Mouse (Mus musculus): ENCODE data around the gene Ceacam1. TPM values are rescaled to one million over a fixed set of nuclear protein-coding genes. Genes with fewer than 3 reads are reported as not detected.
"Not testable (repeated sequence)": the region's sequence is repeated elsewhere in the genome, so short reads cannot be mapped to it uniquely, and the experiment has no call there.

Ceacam1 gene
- polyA plus RNA-seq (2012; rRNA removed): 0.87 and 1.1 TPM in 2 replicates

DNA sequence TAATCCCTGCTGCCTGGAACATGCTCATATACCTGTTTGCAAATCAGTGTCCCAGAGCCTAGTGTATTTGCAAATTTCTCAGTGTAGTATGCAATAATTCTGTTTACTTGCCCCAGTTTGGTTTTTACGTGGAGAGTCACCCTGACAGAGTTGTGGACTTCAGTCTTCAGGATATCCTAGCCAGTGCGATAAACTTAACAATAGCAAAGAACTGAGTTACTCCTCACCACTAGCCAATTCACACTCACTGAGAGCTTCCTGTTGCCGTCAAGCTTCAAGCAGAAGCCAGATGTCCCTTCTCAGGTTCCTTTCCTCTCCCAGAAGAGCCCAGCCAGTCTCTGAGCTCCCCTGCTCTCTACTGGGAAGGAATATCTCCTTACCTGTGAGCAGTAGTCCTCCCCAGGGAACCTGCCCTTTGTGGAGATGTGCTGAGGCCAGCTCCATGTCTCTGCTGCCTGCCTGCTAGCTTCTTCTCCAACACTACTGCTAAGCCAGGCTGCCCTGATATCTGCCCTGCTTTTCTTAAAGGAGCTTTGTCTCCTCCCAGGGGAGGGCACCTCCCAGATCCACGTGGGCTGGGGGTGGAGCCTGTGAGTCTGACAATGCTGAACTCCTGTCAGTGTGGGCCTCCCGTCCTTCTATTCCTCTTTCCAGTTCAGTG lies at the start of gene Ceacam1:
Gene Ceacam1, minus strand, starts transcription at position 513 of the 661 bp plus-strand sequence.
- DNase-seq (ENCODE audit: low read depth): not testable (repeated sequence)

- DNase-seq (ENCODE audit: low read depth): not testable (repeated sequence)
These were observed 38.8 kb upstream of the Ceacam1 start for GRCm38 (mm10) chr7:25516070-25516777.

- peak; percentile 86 for DNase-seq (ENCODE audit: low read depth)
These were observed 38.3 kb upstream of the Ceacam1 start for GRCm38 (mm10) chr7:25515667-25516066.

- TF ChIP-seq CTCF (IDR thresholded peaks at IDR 0.05; ENCODE audit: borderline replicate concordance, extremely low read depth, insufficient read depth, insufficient read length): no peak
- no peak for TF ChIP-seq POLR2A (IDR thresholded peaks at IDR 0.05; ENCODE audit: borderline replicate concordance, extremely low read depth, insufficient read depth, insufficient read length, poor library complexity, severe bottlenecking)
- no peak for DNase-seq (ENCODE audit: low read depth)
These were observed 32.5 kb upstream of the Ceacam1 start for GRCm38 (mm10) chr7:25509925-25510324.

- TF ChIP-seq POLR2A (IDR thresholded peaks at IDR 0.05; ENCODE audit: borderline replicate concordance, extremely low read depth, insufficient read depth, insufficient read length, poor library complexity, severe bottlenecking) (no peak), CTCF (IDR thresholded peaks at IDR 0.05; ENCODE audit: borderline replicate concordance, extremely low read depth, insufficient read depth, insufficient read length) (no peak)
- DNase-seq (ENCODE audit: low read depth): no peak
These were observed 17.2 kb upstream of the Ceacam1 start for GRCm38 (mm10) chr7:25494649-25495048.

- not testable (repeated sequence) for DNase-seq (ENCODE audit: low read depth)
These were observed 13.3 kb upstream of the Ceacam1 start for GRCm38 (mm10) chr7:25490698-25491097.

GRCm38 (mm10) chr7:25489382-25489781 lies 12.0 kb upstream of the Ceacam1 start:
- not testable (repeated sequence) for DNase-seq (ENCODE audit: low read depth)

DNA sequence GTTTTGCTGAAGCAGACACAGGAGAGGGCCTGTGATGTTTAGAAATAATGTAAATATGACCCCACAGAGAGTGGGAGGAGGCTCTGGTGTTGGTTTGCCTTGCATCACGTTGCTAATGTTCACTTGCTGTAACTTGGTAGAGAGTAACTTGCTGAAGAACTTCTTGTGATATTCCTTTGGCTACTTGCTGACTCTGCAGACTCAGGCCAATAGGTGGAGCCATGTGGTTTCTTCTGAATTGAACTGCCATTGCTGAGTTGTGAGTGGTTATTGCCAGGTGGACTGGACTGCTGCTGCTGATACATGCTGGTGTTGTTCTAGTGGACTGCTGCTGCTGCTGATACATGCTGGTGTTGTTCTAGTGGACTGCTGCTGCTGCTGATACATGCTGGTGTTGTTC lies 8.8 kb upstream of the Ceacam1 start:
- DNase-seq (ENCODE audit: low read depth): peak; percentile 55
- TF ChIP-seq POLR2A (IDR thresholded peaks at IDR 0.05; ENCODE audit: borderline replicate concordance, extremely low read depth, insufficient read depth, insufficient read length, poor library complexity, severe bottlenecking) (no peak), CTCF (IDR thresholded peaks at IDR 0.05; ENCODE audit: borderline replicate concordance, extremely low read depth, insufficient read depth, insufficient read length) (peak; percentile 37; the same call in 1 of the 2 replicates)

DNA sequence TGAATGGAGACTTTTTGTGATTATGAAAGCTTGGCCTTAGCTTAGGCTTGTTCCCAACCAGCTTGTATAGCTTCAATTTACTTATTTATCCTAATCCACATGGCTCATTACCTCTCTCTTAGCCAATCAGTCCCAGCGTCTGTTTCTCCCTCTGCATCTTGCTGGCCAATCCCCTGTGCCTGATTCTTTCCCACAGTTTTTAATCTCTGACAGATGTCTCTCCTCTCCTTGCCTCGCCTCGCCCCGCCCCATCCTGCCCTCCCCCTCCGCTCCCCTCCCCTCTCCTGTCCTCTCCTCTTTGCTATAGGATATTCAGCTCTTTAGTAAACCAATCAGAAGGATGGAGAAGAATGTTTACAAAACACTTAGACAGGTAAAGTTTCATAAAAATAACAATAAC lies 7.7 kb upstream of the Ceacam1 start:
- DNase-seq (ENCODE audit: low read depth): no peak
- TF ChIP-seq CTCF (IDR thresholded peaks at IDR 0.05; ENCODE audit: borderline replicate concordance, extremely low read depth, insufficient read depth, insufficient read length) (no peak), POLR2A (IDR thresholded peaks at IDR 0.05; ENCODE audit: borderline replicate concordance, extremely low read depth, insufficient read depth, insufficient read length, poor library complexity, severe bottlenecking) (no peak)

DNA sequence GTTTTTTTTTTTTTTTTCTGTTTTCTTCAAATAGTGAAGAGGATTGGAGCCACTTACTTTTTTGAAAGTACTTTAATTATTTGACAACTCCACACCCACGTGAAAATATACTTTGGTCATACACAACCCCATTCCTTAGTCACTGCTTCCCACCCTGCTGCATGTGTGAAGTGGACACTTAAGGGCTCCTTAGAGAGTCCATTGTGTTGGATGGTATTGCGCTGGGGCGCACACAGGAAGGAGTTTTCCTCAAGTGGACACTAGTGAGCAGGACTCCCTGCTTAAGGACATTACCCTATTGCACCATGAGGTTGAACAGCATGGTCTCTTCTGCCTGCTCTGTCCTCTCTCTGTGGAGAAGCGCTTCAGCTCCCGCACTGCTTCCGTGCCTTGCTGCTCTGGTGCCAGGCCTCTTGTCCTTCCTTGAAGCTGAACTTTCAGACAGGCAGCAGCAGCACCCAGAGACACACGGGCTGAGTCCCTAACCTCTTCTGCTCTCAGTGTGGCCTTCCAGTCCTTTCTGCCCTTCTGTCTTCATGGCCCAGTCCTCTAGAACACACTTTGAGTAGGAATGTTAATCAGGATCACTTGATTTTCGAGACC lies 5.8 kb upstream of the Ceacam1 start:
- no peak for TF ChIP-seq POLR2A (IDR thresholded peaks at IDR 0.05; ENCODE audit: borderline replicate concordance, extremely low read depth, insufficient read depth, insufficient read length, poor library complexity, severe bottlenecking)
- TF ChIP-seq CTCF (IDR thresholded peaks at IDR 0.05; ENCODE audit: borderline replicate concordance, extremely low read depth, insufficient read depth, insufficient read length): no peak
- DNase-seq (ENCODE audit: low read depth): no peak

DNA sequence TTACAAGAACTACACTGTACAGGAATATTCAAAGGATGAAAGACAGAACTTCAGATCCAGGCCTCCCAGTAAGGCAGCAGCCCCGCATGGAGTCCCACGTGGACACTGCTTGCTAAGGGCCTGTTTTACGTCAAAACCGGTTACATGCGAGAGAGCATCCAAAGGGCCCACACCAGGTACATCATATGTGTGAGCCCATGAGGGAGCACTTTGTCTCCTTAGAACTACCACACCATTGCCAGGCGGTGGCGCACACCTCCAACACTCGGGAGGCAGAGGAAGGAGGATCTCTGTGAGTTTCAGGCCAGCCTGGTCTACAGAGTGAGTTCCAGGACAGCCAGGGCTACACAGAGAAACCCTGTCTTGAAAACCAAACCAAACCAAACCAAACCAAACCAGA lies 3.4 kb upstream of the Ceacam1 start:
- peak; percentile 23; the same call in 1 of the 2 replicates for TF ChIP-seq CTCF (IDR thresholded peaks at IDR 0.05; ENCODE audit: borderline replicate concordance, extremely low read depth, insufficient read depth, insufficient read length)
- not testable (repeated sequence) for DNase-seq (ENCODE audit: low read depth)

- DNase-seq (ENCODE audit: low read depth): peak; percentile 28
- no peak for TF ChIP-seq POLR2A (IDR thresholded peaks at IDR 0.05; ENCODE audit: borderline replicate concordance, extremely low read depth, insufficient read depth, insufficient read length, poor library complexity, severe bottlenecking)
- peak; percentile 61; the same call in 1 of the 2 replicates for TF ChIP-seq CTCF (IDR thresholded peaks at IDR 0.05; ENCODE audit: borderline replicate concordance, extremely low read depth, insufficient read depth, insufficient read length)
These were observed 2.0 kb upstream of the Ceacam1 start for GRCm38 (mm10) chr7:25479440-25479839.

- not testable (repeated sequence) for DNase-seq (ENCODE audit: low read depth)
These were observed 320 bp upstream of the Ceacam1 start for GRCm38 (mm10) chr7:25477752-25478093.

DNA sequence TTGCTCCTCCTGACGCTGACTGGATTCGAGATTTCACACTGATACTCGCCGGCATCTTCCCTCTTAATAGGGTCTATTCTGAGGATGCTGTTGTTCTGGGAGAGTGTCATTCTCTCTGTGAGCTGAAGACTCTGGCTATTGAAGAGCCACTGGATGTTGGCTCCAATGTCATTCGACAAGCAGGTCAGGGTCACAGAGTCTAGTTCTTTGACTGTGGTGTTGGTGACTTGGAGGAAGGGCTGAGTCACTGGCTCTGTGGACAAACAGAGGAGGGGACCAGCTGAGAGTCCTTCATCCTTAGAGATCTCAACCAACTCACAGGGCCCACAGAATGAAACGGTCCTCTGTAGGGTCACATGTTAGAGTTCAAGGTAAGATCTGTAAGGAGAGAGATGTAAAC lies 5.6 kb downstream of the Ceacam1 start:
- DNase-seq (ENCODE audit: low read depth): not testable (repeated sequence)

- DNase-seq (ENCODE audit: low read depth): not testable (repeated sequence)
These were observed 11.8 kb downstream of the Ceacam1 start for GRCm38 (mm10) chr7:25465586-25465985.
